Mouse (Mus musculus): ENCODE measurements around the gene Spem1. TPM values are rescaled to one million over a fixed set of nuclear protein-coding genes. Genes with fewer than 3 reads are reported as not detected.

Gene Spem1
- total RNA-seq, 2 experiments from 2014 or later, result not detected

DNA sequence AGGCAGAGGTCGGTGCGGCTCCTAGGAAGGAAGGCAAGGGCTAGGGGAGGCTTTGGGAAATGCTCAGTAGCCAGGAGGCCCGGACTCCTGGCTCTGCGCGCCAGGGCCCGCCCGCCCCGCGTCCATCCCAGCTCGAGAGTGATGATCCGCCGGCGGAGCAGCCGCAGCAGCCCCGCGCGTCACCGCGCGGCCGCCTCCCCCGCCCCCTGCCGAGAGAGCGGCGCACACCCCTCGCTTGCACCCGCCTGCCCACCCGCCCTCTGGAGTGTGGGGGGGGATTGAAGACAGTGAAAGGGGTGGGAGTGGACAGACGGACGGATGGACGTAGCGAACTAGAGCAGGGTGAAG lies 15.6 kb upstream of the Spem1 start, which contains the start of gene Nlgn2:
Gene Nlgn2 (minus strand): TSS at position 181 of the 348 bp plus-strand sequence.
- DNase-seq, result no peak
- intact Hi-C loops (cut with DNase I), result no loop called here

GRCm38 (mm10) chr11:69836703-69837576 lies 15.0 kb upstream of the Spem1 start:
- intact Hi-C loops (cut with DNase I), result no loop called here
- DNase-seq, result peak in 1 of 2 experiments; percentile 42

- intact Hi-C loops (cut with DNase I), result loop anchor here (2.0 kb wide), 1 partner anchor 33 kb away; no protein-coding TSS in a partner anchor
- no peak for DNase-seq
Measured at GRCm38 (mm10) chr11:69835966-69836335, 14.0 kb upstream of the Spem1 start.

DNA sequence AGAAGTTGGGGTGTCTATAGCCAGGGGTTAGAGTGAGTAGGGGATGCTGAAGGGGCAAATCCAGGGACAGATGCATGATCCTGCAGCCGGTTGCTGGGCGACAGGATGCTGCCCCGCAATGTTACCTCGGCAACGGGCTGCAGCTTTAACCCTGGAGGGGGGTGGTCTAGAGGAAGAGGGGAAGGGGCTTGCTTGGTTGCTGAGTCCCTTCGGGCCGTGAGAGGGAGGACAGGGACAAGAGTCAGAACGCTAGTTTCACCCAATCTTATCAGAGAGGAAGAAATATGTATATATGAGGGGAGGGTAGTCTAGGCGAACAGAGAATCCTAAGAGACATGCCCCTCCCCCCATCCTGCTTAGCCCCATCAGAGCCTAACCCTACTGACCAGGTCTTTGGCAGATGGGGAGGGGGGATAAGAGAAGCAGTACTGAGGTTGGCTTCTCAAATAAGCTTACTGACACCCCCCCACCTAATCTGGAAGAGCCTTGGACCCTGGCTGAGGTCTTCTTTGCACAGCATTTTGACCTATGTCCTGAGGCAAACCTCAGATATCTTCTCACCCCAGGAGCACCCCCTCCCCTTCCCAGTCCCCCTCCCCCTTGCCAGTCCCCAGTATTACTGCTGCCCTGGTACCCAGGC lies 13.5 kb upstream of the Spem1 start:
- intact Hi-C loops (cut with DNase I), result loop anchor here (2.0 kb wide), 1 partner anchor 33 kb away; no protein-coding TSS in a partner anchor
- no peak for DNase-seq

DNA sequence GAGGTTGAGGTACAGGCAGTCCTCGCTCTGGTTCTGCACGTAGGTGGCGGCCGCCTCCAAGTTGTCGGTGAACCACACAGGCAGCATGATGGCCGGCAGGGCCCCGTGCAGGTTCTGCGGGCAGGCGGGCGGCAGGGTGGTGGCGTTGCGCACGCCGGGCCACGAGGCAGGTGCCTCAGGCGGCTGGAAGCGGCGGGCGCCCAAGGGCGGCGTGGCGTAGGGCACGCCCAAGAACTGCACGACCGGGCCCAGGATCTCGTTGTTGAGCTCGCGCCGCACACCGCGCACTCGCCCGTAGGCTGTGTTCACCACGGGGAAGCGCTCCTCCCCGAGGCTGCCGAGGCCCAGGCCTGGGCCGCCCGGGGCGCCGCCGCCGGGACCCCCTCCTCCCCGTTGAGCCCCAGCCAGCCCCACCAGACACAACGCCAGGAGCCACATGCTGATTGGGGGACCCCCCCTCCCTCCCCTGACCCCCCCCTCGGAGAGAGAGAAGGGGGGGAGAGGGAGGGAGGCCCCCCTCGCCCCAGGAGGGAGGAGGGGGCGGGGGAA lies 12.1 kb upstream of the Spem1 start:
- intact Hi-C loops (cut with DNase I), result loop anchor here (2.0 kb wide), 1 partner anchor 31 kb away; no protein-coding TSS in a partner anchor
- no peak for DNase-seq

DNA sequence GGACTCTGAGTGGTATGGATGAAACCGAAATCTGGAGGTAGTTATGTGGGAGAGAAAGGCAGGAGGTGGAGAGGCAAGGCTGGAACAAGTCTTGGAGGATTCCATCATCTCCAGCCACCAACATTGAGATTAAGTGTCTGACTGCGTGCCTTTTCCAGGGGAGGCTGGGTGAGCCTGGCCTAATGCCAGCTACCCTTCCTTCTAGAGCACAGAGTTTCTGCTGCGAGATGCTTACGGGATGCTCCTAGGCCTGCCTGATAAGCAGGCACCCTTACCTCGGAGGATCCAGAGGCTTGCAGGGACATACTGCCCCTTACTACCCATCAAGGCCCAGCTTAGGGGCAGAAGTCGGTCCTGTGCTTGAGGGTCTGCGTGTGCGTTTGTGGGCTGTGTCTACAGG lies 11.6 kb upstream of the Spem1 start:
- intact Hi-C loops (cut with DNase I), result no loop called here

GRCm38 (mm10) chr11:69828832-69829231 lies 6.9 kb upstream of the Spem1 start:
- intact Hi-C loops (cut with DNase I), result no loop called here
- no peak for DNase-seq

More for the DNA sequence above, 11.6 kb upstream of the Spem1 start:
- DNase-seq, result no peak

DNA sequence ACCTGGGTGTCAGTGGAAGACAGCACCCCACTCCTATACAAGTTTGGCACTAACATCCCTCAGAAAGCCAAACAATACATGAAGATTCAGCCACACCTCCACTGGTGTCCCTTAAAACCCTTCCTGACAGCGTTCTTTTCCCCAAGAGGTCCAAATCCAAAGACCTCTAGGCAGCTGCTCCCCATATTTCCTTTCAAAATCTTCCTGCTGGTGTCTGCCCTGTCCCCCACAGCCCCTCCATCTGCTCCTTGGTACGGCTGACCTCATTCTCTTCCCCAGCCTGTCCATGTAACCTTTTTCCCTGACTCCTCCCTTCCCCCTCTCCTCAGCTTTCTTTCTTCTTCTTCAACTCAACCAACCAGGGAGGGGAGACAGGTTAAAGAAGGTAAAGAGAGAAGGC lies 1.5 kb upstream of the Spem1 start:
- no peak for DNase-seq
- intact Hi-C loops (cut with DNase I), result loop anchor here (5.0 kb wide), 1 partner anchor 44 kb away; no protein-coding TSS in a partner anchor

GRCm38 (mm10) chr11:69818871-69819270 lies 3.1 kb downstream of the Spem1 start:
- DNase-seq, result no peak
- intact Hi-C loops (cut with DNase I), result no loop called here

- intact Hi-C loops (cut with DNase I), result no loop called here
- no peak for DNase-seq
Measured at GRCm38 (mm10) chr11:69818365-69818764, 3.6 kb downstream of the Spem1 start, which contains the start of gene Spem2. Spem2 (minus strand) TSS chr11:69818465.

GRCm38 (mm10) chr11:69816520-69816919 lies 5.5 kb downstream of the Spem1 start:
- DNase-seq, result no peak
- intact Hi-C loops (cut with DNase I), result no loop called here

GRCm38 (mm10) chr11:69815155-69815554 lies 6.8 kb downstream of the Spem1 start, which contains the start of gene Gm39566:
Gm39566 (minus strand) TSS chr11:69815298.
- intact Hi-C loops (cut with DNase I), result no loop called here
- no peak for DNase-seq

DNA sequence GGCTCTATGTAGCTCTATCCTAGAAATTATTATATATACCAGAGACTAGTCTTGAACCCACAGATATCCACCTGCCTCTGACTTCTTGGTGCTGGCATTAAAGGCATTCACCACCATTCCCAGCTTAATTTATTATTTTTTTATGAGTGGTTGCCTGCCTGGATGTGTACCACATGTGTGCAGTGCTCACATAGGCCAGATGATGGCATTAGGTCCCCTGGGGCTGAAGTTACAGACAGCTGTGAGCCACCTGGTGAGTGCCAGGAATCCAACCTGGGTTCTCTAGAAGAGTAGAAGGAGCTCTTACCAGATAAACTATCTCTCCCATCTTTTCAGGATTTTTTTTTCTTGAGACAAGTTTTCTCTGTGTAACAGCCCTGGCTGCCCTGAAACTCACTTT lies 11.7 kb downstream of the Spem1 start:
- no peak for DNase-seq
- intact Hi-C loops (cut with DNase I), result no loop called here

GRCm38 (mm10) chr11:69807641-69808040 lies 14.3 kb downstream of the Spem1 start:
- no peak for DNase-seq
- intact Hi-C loops (cut with DNase I), result no loop called here

- intact Hi-C loops (cut with DNase I), result no loop called here
Measured at GRCm38 (mm10) chr11:69806378-69806777, 15.6 kb downstream of the Spem1 start.

GRCm38 (mm10) chr11:69804972-69805909 lies 16.7 kb downstream of the Spem1 start, which contains the start of gene Tmem102:
Tmem102 (minus strand) TSS chr11:69805624.
- DNase-seq, result no peak
- intact Hi-C loops (cut with DNase I), result loop anchor here (5.0 kb wide), 1 partner anchor 123 kb away; the partner anchor contains the start of gene Senp3

More at GRCm38 (mm10) chr11:69806378-69806777, 15.6 kb downstream of the Spem1 start:
- no peak for DNase-seq

DNA sequence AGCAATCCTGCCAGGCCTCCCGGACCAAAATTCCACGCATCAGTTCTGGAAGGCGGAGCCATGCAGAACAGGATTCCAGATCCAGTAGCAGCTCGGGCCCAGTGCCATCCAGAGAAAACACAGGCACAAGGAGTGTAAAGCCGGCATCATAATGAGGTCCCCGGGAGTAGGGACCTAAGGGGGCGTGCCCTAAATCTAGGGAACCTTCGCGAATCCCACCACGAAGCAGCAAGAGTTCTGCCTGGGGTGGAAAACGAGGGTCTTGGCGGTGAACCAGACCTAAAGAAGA lies 17.4 kb downstream of the Spem1 start:
- DNase-seq, result peak; percentile 23 to 41
- intact Hi-C loops (cut with DNase I), result loop anchor here (5.0 kb wide), 1 partner anchor 122 kb away; the partner anchor contains the start of gene Senp3

DNA sequence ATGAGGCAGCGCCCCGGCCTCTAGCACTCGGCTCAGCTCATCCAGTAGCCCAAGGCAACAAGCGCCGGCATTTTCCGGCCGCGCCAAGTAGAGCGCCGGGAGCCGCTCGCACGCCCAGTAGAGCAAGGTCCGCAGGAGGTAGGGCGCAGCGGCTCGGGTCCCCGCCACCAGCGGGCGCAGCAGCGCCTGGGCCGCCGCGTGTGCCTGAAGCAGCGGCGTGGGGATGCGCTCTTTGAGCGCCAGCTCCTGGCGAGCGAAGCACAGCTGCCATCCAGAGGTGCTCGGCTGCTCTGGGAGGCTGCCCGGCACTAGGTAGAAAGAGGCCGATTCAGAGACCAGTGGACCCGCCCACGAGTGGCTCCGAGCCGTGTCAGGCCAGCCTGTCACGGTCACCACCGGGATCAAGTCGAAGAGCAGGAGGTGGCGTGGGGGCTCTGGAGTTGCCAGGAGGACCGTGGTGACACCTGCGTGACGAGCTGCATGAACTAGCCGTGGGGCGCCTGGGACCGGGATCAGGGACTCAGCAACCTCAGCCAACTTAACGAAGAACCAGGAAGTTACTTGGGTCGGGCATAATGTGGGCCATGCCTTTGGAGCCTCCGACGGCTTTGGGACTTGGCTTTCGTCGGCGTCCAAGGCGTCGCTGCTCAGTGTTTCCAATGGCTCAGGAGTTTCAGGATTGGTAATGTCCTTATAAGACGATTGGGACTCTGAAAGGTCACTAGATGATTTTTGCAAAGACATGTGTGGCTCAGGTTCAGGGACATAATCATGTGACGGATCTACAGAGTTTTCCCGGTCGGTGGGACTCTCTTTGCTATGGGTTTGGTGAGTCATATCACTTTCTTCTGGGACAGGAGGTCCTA lies 18.0 kb downstream of the Spem1 start:
- intact Hi-C loops (cut with DNase I), result loop anchor here (2.0 to 5.0 kb wide), 5 partner anchors 31 to 122 kb away; partner anchors contain the start of genes Polr2a and Senp3
- peak; percentile 78 to 82 for DNase-seq

- DNase-seq, result no peak
- intact Hi-C loops (cut with DNase I), result loop anchor here (2.0 to 5.0 kb wide), 5 partner anchors 31 to 121 kb away; partner anchors contain the start of genes Polr2a and Senp3
Measured at GRCm38 (mm10) chr11:69803328-69803727, 18.7 kb downstream of the Spem1 start.

Data from heart, postnatal 36 days (tissue).